Mouse (Mus musculus): ENCODE measurements around the gene Gm3625. TPM values are rescaled to one million over a fixed set of nuclear protein-coding genes. Genes with fewer than 3 reads are reported as not detected.
A peak's percentile ranks its signal among the peaks of the same experiment; 100 is the strongest.

Gene Gm3625
- polyA plus RNA-seq, 1 experiment, result not detected

DNA sequence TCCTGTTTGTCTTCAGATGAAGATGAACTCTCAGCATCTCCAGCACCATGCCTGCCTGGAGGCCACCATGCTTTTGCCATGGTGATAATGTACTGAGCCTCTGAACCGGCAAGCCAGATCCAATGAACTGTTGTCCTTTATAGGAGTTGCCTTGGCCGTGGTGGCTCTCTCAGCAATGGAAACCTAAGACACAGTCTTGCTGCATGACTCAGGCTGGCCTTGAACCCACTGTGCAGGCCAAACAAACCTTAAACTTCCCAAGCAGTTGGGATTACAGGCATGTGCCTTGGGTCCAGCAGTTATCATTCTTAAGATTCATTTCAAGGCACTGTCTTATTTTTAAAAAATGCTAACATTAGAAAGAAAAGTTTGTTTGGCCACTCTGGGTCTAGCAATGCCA is 4.9 kb downstream of the Gm3625 start:
- DNase-seq, result no peak
- Histone ChIP-seq H3K27ac (ENCODE audit: insufficient read depth, low read depth, low read length) (no peak overlapping the region), H3K4me1 (ENCODE audit: control insufficient read depth, insufficient read depth, low read length) (peaks cover 5% of the 10 kb centered on the region; the same call in 1 of the 2 replicates), H3K27me3 (replicated peaks; ENCODE audit: control insufficient read depth, insufficient read depth, low read length) (no peaks in the 10 kb centered on the region), H3K36me3 (ENCODE audit: control insufficient read depth, insufficient read depth, low read length) (no peaks in the 10 kb centered on the region), H3K4me3 (ENCODE audit: insufficient read depth, low read depth, low read length) (no peak overlapping the region)
- 88% methylated on average over 2 of the region's 2 CpGs for WGBS
- TF ChIP-seq CTCF (conservative IDR thresholded peaks at IDR 0.05; ENCODE audit: insufficient read depth, insufficient read length, low read depth, low read length) (no peak), POLR2A (IDR thresholded peaks at IDR 0.05; ENCODE audit: low read depth, low read length) (no peak)

GRCm38 (mm10) chr12:4582326-4582725 is 10.4 kb downstream of the Gm3625 start:
- Histone ChIP-seq H3K27ac (ENCODE audit: insufficient read depth, low read depth, low read length) (peak overlapping the region; percentile 82), H3K4me3 (ENCODE audit: insufficient read depth, low read depth, low read length) (no peak overlapping the region), H3K36me3 (ENCODE audit: control insufficient read depth, insufficient read depth, low read length) (no peaks in the 10 kb centered on the region), H3K27me3 (replicated peaks; ENCODE audit: control insufficient read depth, insufficient read depth, low read length) (no peaks in the 10 kb centered on the region), H3K4me1 (ENCODE audit: control insufficient read depth, insufficient read depth, low read length) (peaks cover 3% of the 10 kb centered on the region; the same call in 1 of the 2 replicates)
- TF ChIP-seq CTCF (conservative IDR thresholded peaks at IDR 0.05; ENCODE audit: insufficient read depth, insufficient read length, low read depth, low read length), result no peak
- no peak for TF ChIP-seq POLR2A (IDR thresholded peaks at IDR 0.05; ENCODE audit: low read depth, low read length)
- DNase-seq, result peak; percentile 81

DNA sequence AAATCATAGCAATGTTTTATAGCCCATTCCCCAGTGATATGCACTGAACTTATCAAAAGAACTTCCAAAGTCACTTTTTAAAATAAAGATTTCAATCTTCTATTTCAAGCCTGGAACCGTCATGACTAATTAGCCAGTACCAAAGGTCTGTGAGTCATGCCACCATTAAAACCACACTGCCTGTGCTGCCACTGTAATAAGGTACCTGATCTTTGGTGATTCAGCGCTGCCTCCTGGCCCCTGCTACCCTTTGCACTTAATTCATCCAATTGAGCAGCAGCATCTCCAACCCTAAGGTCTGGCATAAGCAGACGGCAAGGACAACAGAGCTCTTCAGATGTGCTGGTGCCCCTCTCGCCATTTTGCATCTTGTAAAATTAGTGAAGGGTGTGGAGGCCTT is 18.7 kb downstream of the Gm3625 start:
- DNase-seq, result no peak
- no peak for TF ChIP-seq CTCF (conservative IDR thresholded peaks at IDR 0.05; ENCODE audit: insufficient read depth, insufficient read length, low read depth, low read length)
- H3K27ac ChIP-seq (ENCODE audit: insufficient read depth, low read depth, low read length), result no peak overlapping the region
- 72% methylated on average over 4 of the region's 4 CpGs for WGBS
- H3K27me3 ChIP-seq (replicated peaks; ENCODE audit: control insufficient read depth, insufficient read depth, low read length), result no peaks in the 10 kb centered on the region
- no peaks in the 10 kb centered on the region for H3K4me1 ChIP-seq (ENCODE audit: control insufficient read depth, insufficient read depth, low read length)
- no peaks in the 10 kb centered on the region for H3K36me3 ChIP-seq (ENCODE audit: control insufficient read depth, insufficient read depth, low read length)
- no peak overlapping the region for H3K4me3 ChIP-seq (ENCODE audit: insufficient read depth, low read depth, low read length)

DNA sequence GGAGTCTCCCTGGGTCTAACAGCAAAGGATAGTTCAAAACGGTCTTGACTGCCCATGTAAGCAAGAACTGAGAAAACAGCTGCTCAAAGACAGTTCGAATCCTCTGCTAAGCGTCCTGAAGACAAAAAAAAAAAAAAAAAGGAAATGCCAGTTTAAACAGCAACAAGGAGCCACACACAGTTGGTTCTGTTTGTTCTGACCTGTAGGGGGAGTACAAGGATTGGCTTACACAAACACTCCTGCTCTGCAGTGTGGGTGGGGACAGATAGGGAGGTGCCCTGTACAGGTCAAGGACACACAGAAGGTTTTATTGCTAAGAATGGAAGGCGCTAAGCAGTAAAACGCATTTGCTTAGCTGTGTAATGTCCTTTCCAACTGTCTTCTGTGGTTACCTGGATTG is 20.9 kb downstream of the Gm3625 start:
- H3K4me1 ChIP-seq (ENCODE audit: control insufficient read depth, insufficient read depth, low read length), result no peaks in the 10 kb centered on the region
- WGBS, result 17% methylated on average over 5 of the region's 5 CpGs
- H3K27ac ChIP-seq (ENCODE audit: insufficient read depth, low read depth, low read length), result no peak overlapping the region
- peak; percentile 86 for DNase-seq
- no peaks in the 10 kb centered on the region for H3K27me3 ChIP-seq (replicated peaks; ENCODE audit: control insufficient read depth, insufficient read depth, low read length)
- no peaks in the 10 kb centered on the region for H3K36me3 ChIP-seq (ENCODE audit: control insufficient read depth, insufficient read depth, low read length)
- TF ChIP-seq POLR2A (IDR thresholded peaks at IDR 0.05; ENCODE audit: low read depth, low read length) (no peak), CTCF (conservative IDR thresholded peaks at IDR 0.05; ENCODE audit: insufficient read depth, insufficient read length, low read depth, low read length) (peak; percentile 81)
- no peak overlapping the region for H3K4me3 ChIP-seq (ENCODE audit: insufficient read depth, low read depth, low read length)

DNA sequence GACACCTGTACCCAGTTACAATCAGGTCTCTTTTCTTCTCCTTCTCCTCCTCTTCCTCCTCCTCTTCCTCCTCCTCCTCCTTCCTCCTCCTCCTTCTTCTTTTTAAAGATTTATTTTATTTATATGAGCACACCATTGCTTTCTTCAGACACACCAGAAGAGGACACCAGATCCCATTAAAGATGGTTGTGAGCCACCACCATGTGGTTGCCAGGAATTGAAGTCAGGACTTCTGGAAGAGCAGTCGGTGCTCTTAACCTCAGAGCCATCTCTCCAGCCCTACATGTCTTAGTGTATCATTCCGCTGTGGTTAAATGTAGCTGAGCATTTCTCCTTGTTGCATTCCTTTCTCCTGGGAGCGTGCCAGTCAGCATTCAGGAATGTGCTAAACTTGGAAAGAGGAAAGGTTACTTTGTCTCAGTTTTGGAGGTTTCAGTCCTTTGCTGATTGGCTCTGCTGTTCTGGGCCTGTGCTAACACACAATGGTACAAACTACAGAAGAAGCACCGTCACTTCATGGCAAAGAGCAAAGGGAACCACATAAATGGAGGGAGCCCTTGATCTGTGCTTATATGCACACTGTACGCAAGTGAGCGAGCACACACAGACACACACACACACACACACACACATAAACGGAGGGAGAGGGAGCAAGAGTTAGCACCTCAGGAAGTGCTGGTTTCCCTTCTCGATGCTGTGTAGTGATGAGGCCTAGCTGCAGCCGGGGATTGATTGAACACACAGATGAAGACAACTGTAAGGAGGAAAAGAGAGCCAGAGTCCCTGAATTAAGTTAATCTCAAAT is 34.0 kb downstream of the Gm3625 start:
- H3K4me3 ChIP-seq (ENCODE audit: insufficient read depth, low read depth, low read length), result no peak overlapping the region
- TF ChIP-seq POLR2A (IDR thresholded peaks at IDR 0.05; ENCODE audit: low read depth, low read length), result no peak
- TF ChIP-seq CTCF (conservative IDR thresholded peaks at IDR 0.05; ENCODE audit: insufficient read depth, insufficient read length, low read depth, low read length), result no peak
- H3K27ac ChIP-seq (ENCODE audit: insufficient read depth, low read depth, low read length), result no peak overlapping the region
- H3K36me3 ChIP-seq (ENCODE audit: control insufficient read depth, insufficient read depth, low read length), result no peaks in the 10 kb centered on the region
- WGBS, result 34% methylated on average over 9 of the region's 9 CpGs
- H3K27me3 ChIP-seq (replicated peaks; ENCODE audit: control insufficient read depth, insufficient read depth, low read length), result no peaks in the 10 kb centered on the region
- DNase-seq, result peak; percentile 70
- peaks cover 7% of the 10 kb centered on the region; the same call in 1 of the 2 replicates for H3K4me1 ChIP-seq (ENCODE audit: control insufficient read depth, insufficient read depth, low read length)

DNA sequence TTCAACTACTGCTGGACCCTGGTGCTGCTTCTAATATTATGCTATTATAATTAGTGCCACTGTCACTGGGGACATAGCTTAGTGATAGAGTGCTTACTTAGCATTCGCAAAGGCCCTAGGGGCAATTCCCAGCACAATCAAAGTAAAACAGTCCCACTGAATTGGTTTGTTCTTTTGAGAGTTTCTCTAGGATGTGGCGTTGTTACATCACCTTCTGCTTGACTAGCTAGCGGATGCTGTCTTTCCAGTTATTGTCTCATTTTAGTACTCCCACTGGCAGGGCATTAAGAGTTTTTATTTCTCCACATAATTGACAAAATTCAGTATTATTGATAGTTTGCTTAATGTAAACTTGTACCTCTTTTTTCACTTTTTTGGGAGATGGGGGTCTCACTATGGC is 34.7 kb downstream of the Gm3625 start:
- DNase-seq, result no peak

GRCm38 (mm10) chr12:4557436-4557835 is 35.3 kb downstream of the Gm3625 start:
- no peak for DNase-seq
- 69% methylated on average over 3 of the region's 3 CpGs for WGBS
- Histone ChIP-seq H3K4me1 (ENCODE audit: control insufficient read depth, insufficient read depth, low read length) (peaks cover 7% of the 10 kb centered on the region; the same call in 1 of the 2 replicates), H3K36me3 (ENCODE audit: control insufficient read depth, insufficient read depth, low read length) (no peaks in the 10 kb centered on the region), H3K27ac (ENCODE audit: insufficient read depth, low read depth, low read length) (no peak overlapping the region), H3K27me3 (replicated peaks; ENCODE audit: control insufficient read depth, insufficient read depth, low read length) (no peaks in the 10 kb centered on the region), H3K4me3 (ENCODE audit: insufficient read depth, low read depth, low read length) (no peak overlapping the region)
- no peak for TF ChIP-seq POLR2A (IDR thresholded peaks at IDR 0.05; ENCODE audit: low read depth, low read length)
- no peak for TF ChIP-seq CTCF (conservative IDR thresholded peaks at IDR 0.05; ENCODE audit: insufficient read depth, insufficient read length, low read depth, low read length)

More for the DNA sequence above, 34.7 kb downstream of the Gm3625 start:
- TF ChIP-seq POLR2A (IDR thresholded peaks at IDR 0.05; ENCODE audit: low read depth, low read length) (no peak), CTCF (conservative IDR thresholded peaks at IDR 0.05; ENCODE audit: insufficient read depth, insufficient read length, low read depth, low read length) (no peak)
- 95% methylated on average over 3 of the region's 3 CpGs for WGBS
- Histone ChIP-seq H3K27me3 (replicated peaks; ENCODE audit: control insufficient read depth, insufficient read depth, low read length) (no peaks in the 10 kb centered on the region), H3K4me1 (ENCODE audit: control insufficient read depth, insufficient read depth, low read length) (peaks cover 7% of the 10 kb centered on the region; the same call in 1 of the 2 replicates), H3K27ac (ENCODE audit: insufficient read depth, low read depth, low read length) (no peak overlapping the region), H3K4me3 (ENCODE audit: insufficient read depth, low read depth, low read length) (no peak overlapping the region), H3K36me3 (ENCODE audit: control insufficient read depth, insufficient read depth, low read length) (no peaks in the 10 kb centered on the region)

All from kidney, adult 2 months (tissue).